Mouse (Mus musculus): ENCODE results near the gene Hoxa10.

- TF ChIP-seq CTCF (IDR thresholded peaks at IDR 0.05; ENCODE audit: borderline replicate concordance, insufficient read depth, low read depth, low read length) (no peak), POLR2A (IDR thresholded peaks at IDR 0.05; ENCODE audit: borderline replicate concordance, insufficient read depth, low read length) (no peak)
Measured at GRCm38 (mm10) chr6:52223939-52224760, 16.5 kb downstream of the Hoxa10 start.
